Mouse (Mus musculus): ENCODE measurements around the gene Ttc36. TPM values are rescaled to one million over a fixed set of nuclear protein-coding genes. Genes with fewer than 3 reads are reported as not detected.

Gene Ttc36
- polyA plus RNA-seq, 1 experiment from 2014 or later, result 4.0 TPM

GRCm38 (mm10) chr9:44807778-44808177 lies 4.9 kb upstream of the Ttc36 start:
- ATAC-seq, result no peak
- H3K9me3 ChIP-seq, result no peaks in the 10 kb centered on the region
- H3K27me3 ChIP-seq (replicated peaks), result no peaks in the 10 kb centered on the region
- H3K9ac ChIP-seq, result no peak overlapping the region
- H3K4me3 ChIP-seq (replicated peaks), result no peak overlapping the region
- 0 out of 2 replicates have a peak, but pooled peaks cover under 1% of the 10 kb centered on the region for H3K4me1 ChIP-seq (replicated peaks)
- WGBS, result 95% methylated on average over 10 of the region's 10 CpGs
- H3K36me3 ChIP-seq, result peaks cover 57% of the 10 kb centered on the region
- no peak overlapping the region for H3K4me2 ChIP-seq (replicated peaks)
- H3K27ac ChIP-seq, result no peak overlapping the region

- Histone ChIP-seq H3K36me3 (peaks cover 52% of the 10 kb centered on the region), H3K4me3 (replicated peaks) (no peak overlapping the region), H3K27me3 (replicated peaks) (no peaks in the 10 kb centered on the region), H3K9ac (no peak overlapping the region), H3K9me3 (no peaks in the 10 kb centered on the region), H3K27ac (no peak overlapping the region), H3K4me1 (replicated peaks) (0 out of 2 replicates have a peak, but pooled peaks cover 4% of the 10 kb centered on the region), H3K4me2 (replicated peaks) (no peak overlapping the region)
- WGBS, result 66% methylated on average over 5 of the region's 5 CpGs
- no peak for ATAC-seq
Observed at GRCm38 (mm10) chr9:44807141-44807540, 4.3 kb upstream of the Ttc36 start.

GRCm38 (mm10) chr9:44805536-44805935 lies 2.7 kb upstream of the Ttc36 start:
- peaks cover 39% of the 10 kb centered on the region for H3K36me3 ChIP-seq
- H3K9ac ChIP-seq, result no peak overlapping the region
- no peak overlapping the region for H3K4me3 ChIP-seq (replicated peaks)
- H3K4me2 ChIP-seq (replicated peaks), result no peak overlapping the region
- no peak overlapping the region for H3K27ac ChIP-seq
- H3K9me3 ChIP-seq, result no peaks in the 10 kb centered on the region
- H3K4me1 ChIP-seq (replicated peaks), result peaks cover 9% of the 10 kb centered on the region; the same call in 1 of the 2 replicates
- H3K27me3 ChIP-seq (replicated peaks), result no peaks in the 10 kb centered on the region
- ATAC-seq, result no peak
- WGBS, result 92% methylated on average over 5 of the region's 5 CpGs

GRCm38 (mm10) chr9:44804678-44805077 lies 1.8 kb upstream of the Ttc36 start:
- peaks cover 36% of the 10 kb centered on the region for H3K36me3 ChIP-seq

GRCm38 (mm10) chr9:44801669-44802068 lies 1.2 kb downstream of the Ttc36 start:
- Histone ChIP-seq H3K27ac (no peak overlapping the region), H3K4me1 (replicated peaks) (peaks cover 26% of the 10 kb centered on the region), H3K27me3 (replicated peaks) (0 out of 2 replicates have a peak, but pooled peaks cover 7% of the 10 kb centered on the region), H3K4me3 (replicated peaks) (no peak overlapping the region), H3K4me2 (replicated peaks) (no peak overlapping the region), H3K9me3 (no peaks in the 10 kb centered on the region), H3K36me3 (peaks cover 15% of the 10 kb centered on the region), H3K9ac (no peak overlapping the region)
- 79% methylated on average over 6 of the region's 6 CpGs for WGBS
- no peak for ATAC-seq

More at GRCm38 (mm10) chr9:44804678-44805077, 1.8 kb upstream of the Ttc36 start:
- WGBS, result 87% methylated on average over 10 of the region's 10 CpGs
- no peak for ATAC-seq
- H3K27ac ChIP-seq, result no peak overlapping the region
- H3K4me3 ChIP-seq (replicated peaks), result no peak overlapping the region
- H3K9ac ChIP-seq, result no peak overlapping the region
- H3K4me1 ChIP-seq (replicated peaks), result peaks cover 14% of the 10 kb centered on the region; the same call in 1 of the 2 replicates
- no peaks in the 10 kb centered on the region for H3K9me3 ChIP-seq
- H3K27me3 ChIP-seq (replicated peaks), result no peaks in the 10 kb centered on the region
- no peak overlapping the region for H3K4me2 ChIP-seq (replicated peaks)

GRCm38 (mm10) chr9:44799958-44800324 lies 2.9 kb downstream of the Ttc36 start:
- Histone ChIP-seq H3K4me2 (replicated peaks) (peak overlapping the region; percentile 97), H3K36me3 (peaks cover 4% of the 10 kb centered on the region; the same call in 1 of the 2 replicates), H3K4me1 (replicated peaks) (peaks cover 26% of the 10 kb centered on the region), H3K27me3 (replicated peaks) (0 out of 2 replicates have a peak, but pooled peaks cover 7% of the 10 kb centered on the region), H3K9me3 (no peaks in the 10 kb centered on the region), H3K9ac (peak overlapping the region; percentile 69), H3K4me3 (replicated peaks) (peak overlapping the region; percentile 62), H3K27ac (peak overlapping the region; percentile 95)
- WGBS, result 37% methylated on average over 9 of the region's 9 CpGs
- no peak for ATAC-seq

GRCm38 (mm10) chr9:44799102-44799957 lies 3.5 kb downstream of the Ttc36 start, which contains the start of gene Tmem25:
Tmem25 (minus strand) TSS chr9:44799307.
- Histone ChIP-seq H3K4me2 (replicated peaks) (peak within 1 kb of the TSS; percentile 97), H3K9me3 (no peaks in the 10 kb centered on the region), H3K4me3 (replicated peaks) (peak within 1 kb of the TSS; percentile 62), H3K36me3 (no peaks in the 10 kb centered on the region), H3K4me1 (replicated peaks) (peaks cover 26% of the 10 kb centered on the region), H3K27ac (peak within 1 kb of the TSS; percentile 95), H3K27me3 (replicated peaks) (0 out of 2 replicates have a peak, but pooled peaks cover 7% of the 10 kb centered on the region), H3K9ac (peak within 1 kb of the TSS; percentile 69)
- peak; percentile 97 for ATAC-seq
- under 1% methylated on average over 72 of the region's 75 CpGs for WGBS

- Histone ChIP-seq H3K9ac (no peak overlapping the region), H3K27ac (no peak overlapping the region), H3K36me3 (no peaks in the 10 kb centered on the region), H3K4me1 (replicated peaks) (peaks cover 26% of the 10 kb centered on the region), H3K9me3 (no peaks in the 10 kb centered on the region), H3K4me2 (replicated peaks) (peak overlapping the region; percentile 97), H3K4me3 (replicated peaks) (peak overlapping the region; percentile 62; the same call in 1 of the 2 replicates), H3K27me3 (replicated peaks) (0 out of 2 replicates have a peak, but pooled peaks cover 7% of the 10 kb centered on the region)
- 46% methylated on average over 7 of the region's 7 CpGs for WGBS
- ATAC-seq, result no peak; the same call in 1 of the 2 replicates
Observed at GRCm38 (mm10) chr9:44798298-44798697, 4.6 kb downstream of the Ttc36 start.

GRCm38 (mm10) chr9:44792842-44793241 lies 10.0 kb downstream of the Ttc36 start:
- Histone ChIP-seq H3K27me3 (replicated peaks) (0 out of 2 replicates have a peak, but pooled peaks cover under 1% of the 10 kb centered on the region), H3K4me3 (replicated peaks) (no peak overlapping the region), H3K9ac (no peak overlapping the region), H3K27ac (no peak overlapping the region), H3K4me1 (replicated peaks) (no peaks in the 10 kb centered on the region), H3K9me3 (no peaks in the 10 kb centered on the region), H3K4me2 (replicated peaks) (no peak overlapping the region), H3K36me3 (peaks cover 22% of the 10 kb centered on the region)
- WGBS, result 70% methylated on average over 9 of the region's 9 CpGs
- no peak for ATAC-seq

- under 1% methylated on average over 41 of the region's 41 CpGs for WGBS
- Histone ChIP-seq H3K4me2 (replicated peaks) (peak overlapping the region; percentile 82), H3K27ac (peak overlapping the region; percentile 87), H3K4me3 (replicated peaks) (peak overlapping the region; percentile 79), H3K9me3 (no peaks in the 10 kb centered on the region), H3K27me3 (replicated peaks) (no peaks in the 10 kb centered on the region), H3K9ac (peak overlapping the region; percentile 81), H3K36me3 (no peaks in the 10 kb centered on the region), H3K4me1 (replicated peaks) (no peaks in the 10 kb centered on the region)
- ATAC-seq, result peak; percentile 99
Observed at GRCm38 (mm10) chr9:44772750-44773651, 29.9 kb downstream of the Ttc36 start.

- Histone ChIP-seq H3K9ac (0 out of 2 replicates have a peak overlapping the region, but pooled peaks have one; percentile 17), H3K36me3 (no peaks in the 10 kb centered on the region), H3K4me1 (replicated peaks) (no peaks in the 10 kb centered on the region), H3K27me3 (replicated peaks) (no peaks in the 10 kb centered on the region), H3K9me3 (no peaks in the 10 kb centered on the region), H3K4me2 (replicated peaks) (no peak overlapping the region), H3K27ac (0 out of 2 replicates have a peak overlapping the region, but pooled peaks have one; percentile 60), H3K4me3 (replicated peaks) (peak overlapping the region; percentile 79)
- whole genome bisulfite sequencing, result 25% methylated on average over 5 of the region's 5 CpGs
- 0 out of 2 replicates have a peak, but pooled peaks have one; percentile 1 for ATAC-seq
Observed at GRCm38 (mm10) chr9:44772392-44772749, 30.5 kb downstream of the Ttc36 start.

GRCm38 (mm10) chr9:44771376-44771775 lies 31.5 kb downstream of the Ttc36 start:
- no peaks in the 10 kb centered on the region for H3K4me1 ChIP-seq (replicated peaks)
- no peaks in the 10 kb centered on the region for H3K9me3 ChIP-seq
- no peak for ATAC-seq
- H3K4me3 ChIP-seq (replicated peaks), result no peak overlapping the region
- no peaks in the 10 kb centered on the region for H3K36me3 ChIP-seq
- H3K27me3 ChIP-seq (replicated peaks), result no peaks in the 10 kb centered on the region
- H3K9ac ChIP-seq, result no peak overlapping the region
- WGBS, result 89% methylated on average over 5 of the region's 5 CpGs
- no peak overlapping the region for H3K4me2 ChIP-seq (replicated peaks)
- H3K27ac ChIP-seq, result no peak overlapping the region
